Mouse (Mus musculus) hindbrain, embryonic 11.5 days (tissue): ENCODE data around the gene Ube2l6. TPM values are rescaled to one million over a fixed set of nuclear protein-coding genes. Genes with fewer than 3 reads are reported as not detected.

Source experiments
- ATAC-seq: fragments of 200-750 bp; cut with Nextera tagmentation; 2 replicates; pipeline ENCODE4 v1.8.0; 2017; ENCODE audit warnings: mild to moderate bottlenecking, moderate TSS enrichment, moderate library complexity; ENCODE audit not compliant: low FRiP score
- DNase-seq: peaks from one replicate; pipeline ENCODE4 v3.0.0-alpha.2; 2015; ENCODE audit warnings: low spot score
- H3K27ac ChIP-seq: fragments of 300-500 bp; sonication (generic); 2 replicates; pipeline ENCODE4 v1.5.1; 2014; ENCODE audit warnings: mild to moderate bottlenecking, low read depth, low read length
- H3K27me3 ChIP-seq: fragments of 300-500 bp; sonication (generic); 2 replicates; pipeline ENCODE4 v1.6.1; 2014; ENCODE audit warnings: mild to moderate bottlenecking, low read length, moderate library complexity, mixed read lengths; ENCODE audit not compliant: control insufficient read depth, insufficient read depth
- H3K36me3 ChIP-seq: fragments of 300-500 bp; sonication (generic); 2 replicates; pipeline ENCODE4 v1.6.1; 2014; ENCODE audit warnings: mild to moderate bottlenecking, low read length, moderate library complexity, mixed read lengths; ENCODE audit not compliant: control insufficient read depth, insufficient read depth
- H3K4me1 ChIP-seq: fragments of 300-500 bp; sonication (generic); replicated peaks from 2 replicates; pipeline ENCODE4 v1.6.1; 2014; ENCODE audit warnings: low read length, mixed read lengths; ENCODE audit not compliant: control insufficient read depth, insufficient read depth
- H3K4me2 ChIP-seq: fragments of 300-500 bp; sonication (generic); replicated peaks from 2 replicates; pipeline ENCODE4 v1.6.1; 2014; ENCODE audit warnings: mild to moderate bottlenecking, low read depth, low read length
- H3K4me3 ChIP-seq: fragments of 300-500 bp; sonication (generic); 2 replicates; pipeline ENCODE4 v1.5.1; 2014; ENCODE audit warnings: low read depth, low read length
- H3K9ac ChIP-seq: fragments of 300-500 bp; sonication (generic); 2 replicates; pipeline ENCODE4 v1.6.1; 2014; ENCODE audit warnings: low read depth, low read length
- H3K9me3 ChIP-seq: fragments of 300-500 bp; sonication (generic); 2 replicates; pipeline ENCODE4 v1.6.1; 2016; ENCODE audit warnings: low read length; ENCODE audit not compliant: control insufficient read depth
- WGBS: fragments of 180-500 bp; shearing (Covaris S2); extraction: QIAGEN DNeasy Blood & Tissue Kit; methylation state at CpG from one replicate; pipeline ENCODE4 v1.1.7; 2014; 5-methylcytosine and 5-hydroxymethylcytosine counted together
- polyA plus RNA-seq: library from polyadenylated mRNA; unstranded; fragments of >200 nt; fragmentation: Nextera tagmentation; extraction: Ambion mirVana; gene quantifications from 2 replicates; pipeline ENCODE4 v1.2.1, GENCODE M21; 2014

Gene Ube2l6
- polyA plus RNA-seq: 39.7 and 42.1 TPM in 2 replicates

DNA sequence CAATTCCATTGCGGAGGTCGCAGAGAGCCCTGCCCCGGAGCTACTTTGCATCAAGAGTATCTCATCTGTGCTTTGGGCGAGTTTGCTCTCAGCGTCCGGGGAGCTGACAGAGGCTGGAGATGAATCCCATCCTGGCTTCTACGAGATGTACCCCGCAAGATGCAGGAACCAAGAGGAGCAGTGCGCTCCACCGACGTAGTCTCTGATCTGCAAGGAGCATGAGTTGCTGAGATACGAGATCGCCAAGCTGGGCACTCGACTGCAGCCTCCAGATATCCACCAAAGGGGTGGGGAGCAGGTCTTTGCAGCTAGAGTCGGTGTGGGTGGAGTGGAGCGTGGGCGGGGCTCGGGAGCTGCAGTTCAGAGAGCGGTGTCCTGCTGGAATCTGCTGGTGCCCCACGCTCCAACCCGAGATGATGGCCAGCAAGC, at the start of gene Ube2l6:
TSS of gene Ube2l6 (plus strand) at position 336 of the 429 bp plus-strand sequence.
- Histone ChIP-seq H3K27ac (peak within 1 kb of the TSS; percentile 53; the same call in 1 of the 2 replicates), H3K27me3 (no peaks in the 10 kb centered on the region), H3K36me3 (no peaks in the 10 kb centered on the region), H3K4me3 (peak within 1 kb of the TSS; percentile 57), H3K9me3 (no peaks in the 10 kb centered on the region), H3K4me1 (no peaks in the 10 kb centered on the region), H3K4me2 (peak within 1 kb of the TSS; percentile 82), H3K9ac (peak within 1 kb of the TSS; percentile 64)
- ATAC-seq (peak; percentile 81), DNase-seq (peak; percentile 76)
- WGBS: 1% methylated on average over 21 of the region's 21 CpGs

DNA sequence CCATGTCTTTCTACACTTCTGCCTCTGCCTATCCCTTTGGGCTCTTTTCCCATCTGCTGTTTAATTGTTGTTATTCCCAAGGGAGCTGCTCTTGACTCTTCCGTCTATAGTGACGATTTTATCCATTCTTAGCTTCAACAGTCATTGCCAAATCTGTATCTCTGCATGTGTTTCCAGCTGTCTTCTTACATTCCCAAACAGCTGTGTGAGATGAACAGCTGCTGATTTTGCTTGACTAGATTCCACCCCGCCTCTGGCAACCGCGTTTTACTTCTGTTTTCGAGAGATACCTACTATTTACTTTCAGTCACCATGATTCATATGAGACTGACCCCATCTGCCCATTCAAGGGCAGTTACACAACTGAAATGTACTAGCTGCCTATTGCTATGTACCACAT, 48.5 kb upstream of the Ube2l6 start:
- Histone ChIP-seq H3K9me3 (no peaks in the 10 kb centered on the region), H3K4me3 (no peak overlapping the region), H3K4me1 (no peaks in the 10 kb centered on the region), H3K4me2 (no peak overlapping the region), H3K36me3 (no peaks in the 10 kb centered on the region), H3K27ac (no peak overlapping the region), H3K9ac (no peak overlapping the region), H3K27me3 (no peaks in the 10 kb centered on the region)
- no peak for DNase-seq
- WGBS: 72% methylated on average over 6 of the region's 6 CpGs
- ATAC-seq: no peak

- ATAC-seq (no peak), DNase-seq (no peak)
- H3K9me3 ChIP-seq: no peaks in the 10 kb centered on the region
- H3K4me2 ChIP-seq: no peak overlapping the region
- no peaks in the 10 kb centered on the region for H3K27me3 ChIP-seq
- no peaks in the 10 kb centered on the region for H3K4me1 ChIP-seq
- H3K9ac ChIP-seq: no peak overlapping the region
- no peaks in the 10 kb centered on the region for H3K36me3 ChIP-seq
- H3K4me3 ChIP-seq: no peak overlapping the region
- H3K27ac ChIP-seq: no peak overlapping the region
- WGBS: 86% methylated on average over 5 of the region's 5 CpGs
These were observed 42.4 kb upstream of the Ube2l6 start for GRCm38 (mm10) chr2:84756245-84756644.

DNA sequence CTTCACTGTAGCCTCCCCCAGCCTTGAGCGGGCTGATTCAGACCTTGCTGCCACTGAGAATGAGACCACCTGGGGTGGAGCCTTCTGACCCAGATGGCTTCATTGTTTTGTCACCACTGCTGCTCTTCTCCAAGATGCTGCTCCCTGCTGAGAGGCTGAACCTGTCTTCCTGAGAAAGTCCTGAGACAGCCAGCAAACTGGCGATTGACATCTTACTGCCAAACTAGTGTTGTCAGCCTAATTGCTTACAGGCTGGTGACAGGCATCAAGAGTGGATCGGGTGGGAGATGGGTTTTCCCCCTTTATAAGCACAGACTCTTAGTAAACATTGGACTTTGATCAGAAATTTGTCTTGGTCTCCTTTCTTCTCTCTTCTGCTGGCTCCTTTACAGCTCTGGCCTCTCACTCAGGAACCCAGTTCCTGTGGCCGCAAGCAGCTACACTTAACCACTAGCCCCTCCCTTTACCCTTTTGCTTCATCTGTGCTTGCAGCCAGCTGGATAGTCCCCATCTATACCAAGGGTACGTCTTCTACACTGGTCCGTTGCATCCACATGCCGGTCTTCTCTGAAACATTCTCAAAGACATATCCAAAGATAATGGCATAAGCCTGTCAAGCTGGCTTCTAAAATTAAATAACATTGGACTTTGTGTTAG, 41.5 kb upstream of the Ube2l6 start:
- WGBS: 65% methylated on average over 7 of the region's 7 CpGs
- no peaks in the 10 kb centered on the region for H3K36me3 ChIP-seq
- no peak overlapping the region for H3K27ac ChIP-seq

DNA sequence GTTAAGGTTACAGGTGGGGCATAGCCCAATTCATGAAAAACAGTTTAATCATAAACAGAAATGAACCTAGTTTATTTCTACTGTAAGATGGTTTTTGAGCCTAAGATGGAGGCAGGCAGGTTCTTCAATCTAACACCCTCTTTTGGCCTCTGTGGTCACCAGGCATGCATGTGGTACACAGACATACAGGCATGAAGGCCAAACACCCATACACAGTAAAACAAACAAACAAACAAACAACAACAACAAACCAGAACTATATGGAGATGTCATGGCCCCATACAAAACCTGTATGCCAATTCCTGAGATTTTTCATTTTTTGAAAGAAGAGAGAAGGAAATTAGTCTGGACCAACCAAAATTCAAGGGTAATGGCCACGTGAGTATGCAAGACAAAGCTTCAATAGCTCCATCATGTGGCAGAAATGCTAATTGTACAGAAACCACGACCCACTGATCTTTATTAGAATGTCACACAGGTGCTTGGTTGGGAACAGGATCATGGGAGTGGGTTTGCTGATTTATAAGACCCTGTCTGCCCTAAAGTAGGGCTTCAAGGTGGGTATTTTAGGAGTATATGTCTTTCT, 40.0 kb upstream of the Ube2l6 start:
- H3K9ac ChIP-seq: no peak overlapping the region
- H3K4me1 ChIP-seq: no peaks in the 10 kb centered on the region
- 2% methylated on average over 2 of the region's 2 CpGs for WGBS
- no peak overlapping the region for H3K4me3 ChIP-seq
- ATAC-seq (peak; percentile 67; the same call in 1 of the 2 replicates), DNase-seq (peak; percentile 74)
- H3K4me2 ChIP-seq: no peak overlapping the region
- H3K27ac ChIP-seq: no peak overlapping the region
- H3K9me3 ChIP-seq: no peaks in the 10 kb centered on the region
- no peaks in the 10 kb centered on the region for H3K36me3 ChIP-seq
- H3K27me3 ChIP-seq: no peaks in the 10 kb centered on the region

More for the DNA sequence above, 41.5 kb upstream of the Ube2l6 start:
- ATAC-seq (no peak), DNase-seq (no peak)
- Histone ChIP-seq H3K4me1 (no peaks in the 10 kb centered on the region), H3K27me3 (no peaks in the 10 kb centered on the region), H3K9ac (no peak overlapping the region), H3K9me3 (no peaks in the 10 kb centered on the region), H3K4me3 (no peak overlapping the region), H3K4me2 (no peak overlapping the region)

- no peak overlapping the region for H3K27ac ChIP-seq
- H3K36me3 ChIP-seq: no peaks in the 10 kb centered on the region
- no peak overlapping the region for H3K9ac ChIP-seq
- H3K27me3 ChIP-seq: no peaks in the 10 kb centered on the region
- H3K4me2 ChIP-seq: no peak overlapping the region
- DNase-seq (no peak), ATAC-seq (no peak)
- H3K4me3 ChIP-seq: no peak overlapping the region
- H3K4me1 ChIP-seq: no peaks in the 10 kb centered on the region
- WGBS: 69% methylated on average over 8 of the region's 8 CpGs
- H3K9me3 ChIP-seq: no peaks in the 10 kb centered on the region
These were observed 37.9 kb upstream of the Ube2l6 start for GRCm38 (mm10) chr2:84760777-84761176.

DNA sequence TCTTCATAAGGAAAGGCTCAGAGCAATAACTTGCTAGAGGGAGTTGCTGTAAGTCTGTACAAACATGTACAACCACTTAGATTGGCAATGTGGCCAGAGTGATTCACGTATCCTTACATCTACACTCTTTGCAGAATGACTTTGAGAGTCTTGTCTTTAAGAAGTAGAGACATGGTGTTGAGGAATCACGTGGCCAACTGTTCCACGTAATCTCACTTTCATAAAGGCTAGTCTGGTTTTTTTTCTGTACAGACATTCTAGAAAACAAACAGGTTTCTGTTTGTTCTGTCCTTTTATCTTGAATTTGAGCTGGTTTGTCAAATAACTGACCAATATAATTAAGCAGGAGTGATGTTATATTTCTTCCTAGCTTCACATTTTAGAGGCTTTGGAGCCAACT, 37.3 kb upstream of the Ube2l6 start:
- no peak for ATAC-seq
- WGBS: 90% methylated on average over 3 of the region's 3 CpGs
- Histone ChIP-seq H3K27ac (no peak overlapping the region), H3K9me3 (no peaks in the 10 kb centered on the region), H3K9ac (no peak overlapping the region), H3K4me2 (no peak overlapping the region), H3K36me3 (no peaks in the 10 kb centered on the region), H3K4me1 (no peaks in the 10 kb centered on the region), H3K4me3 (no peak overlapping the region), H3K27me3 (no peaks in the 10 kb centered on the region)
- DNase-seq: no peak

GRCm38 (mm10) chr2:84761840-84762239, 36.8 kb upstream of the Ube2l6 start:
- no peak for ATAC-seq
- Histone ChIP-seq H3K4me1 (no peaks in the 10 kb centered on the region), H3K9me3 (no peaks in the 10 kb centered on the region), H3K36me3 (no peaks in the 10 kb centered on the region), H3K4me3 (no peak overlapping the region), H3K9ac (no peak overlapping the region), H3K4me2 (no peak overlapping the region), H3K27ac (no peak overlapping the region), H3K27me3 (no peaks in the 10 kb centered on the region)
- 88% methylated on average over 1 of the region's 1 CpGs for WGBS
- no peak for DNase-seq

DNA sequence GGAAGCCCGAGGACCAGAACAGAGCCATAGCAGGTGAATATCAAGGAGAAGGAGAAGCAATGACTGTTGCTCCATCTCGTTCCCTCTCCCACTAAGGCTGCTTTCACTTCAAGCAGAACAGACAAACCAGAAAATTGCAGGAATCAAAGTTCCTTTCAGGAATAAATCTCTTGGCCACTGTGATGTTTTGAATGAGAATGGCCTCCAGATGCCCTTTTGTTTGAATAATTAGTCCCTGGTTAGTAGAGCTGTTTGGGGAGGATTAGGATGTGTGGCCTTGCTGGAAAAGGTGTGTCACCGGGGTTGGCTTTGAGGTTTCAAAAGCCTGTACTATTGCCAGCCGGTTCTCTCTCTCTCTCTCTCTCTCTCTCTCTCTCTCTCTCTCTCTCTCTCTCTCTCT, 36.3 kb upstream of the Ube2l6 start:
- Histone ChIP-seq H3K27me3 (no peaks in the 10 kb centered on the region), H3K27ac (no peak overlapping the region), H3K4me1 (no peaks in the 10 kb centered on the region), H3K4me2 (no peak overlapping the region), H3K4me3 (no peak overlapping the region), H3K9ac (no peak overlapping the region), H3K9me3 (no peaks in the 10 kb centered on the region), H3K36me3 (no peaks in the 10 kb centered on the region)
- DNase-seq (no peak), ATAC-seq (no peak)
- WGBS: 50% methylated on average over 4 of the region's 4 CpGs
